In genomic region chr9:37207929-37208411, GRCm38 (mm10) we compare ENCODE assay signal across 8 mouse cellular contexts. TPM values are rescaled to one million over a fixed set of nuclear protein-coding genes. Genes with fewer than 3 reads are reported as not detected.
A peak's percentile ranks its signal among the peaks of the same experiment; 100 is the strongest.
DNase-seq lines count a peak whose midpoint lies in the region; ATAC-seq and TF ChIP-seq lines count a peak whose summit lies in the region.

Tmem218 (plus strand) TSS chr9:37208223.

- peaks cover 18% of the 10 kb centered on the region for H3K4me1 ChIP-seq in embryonic facial prominence, embryonic 14.5 days (ENCODE audit: control insufficient read depth, insufficient read depth, low read length)
- H3K4me1 ChIP-seq in heart, adult 2 months (ENCODE audit: control insufficient read depth, insufficient read depth, low read length): no peaks in the 10 kb centered on the region; the same call in 1 of the 2 replicates
- H3K4me1 ChIP-seq in limb, embryonic 13.5 days: peaks cover 7% of the 10 kb centered on the region; the same call in 1 of the 2 replicates
- H3K4me1 ChIP-seq in midbrain, embryonic 16.5 days (ENCODE audit: control insufficient read depth, insufficient read depth, low read length): peaks cover 5% of the 10 kb centered on the region

- H3K79me2 ChIP-seq in heart, adult 2 months (replicated peaks; ENCODE audit: control insufficient read depth, insufficient read depth, low read length): peaks cover 1% of the 10 kb centered on the region; the same call in 1 of the 2 replicates

- peak; percentile 91 for DNase-seq in 3134 (ENCODE audit: extremely low read depth, insufficient read length, low spot score)
- DNase-seq in adrenal gland, postnatal 4 days (ENCODE audit: low spot score in 2 of 2): peak; percentile 44 to 75
- peak; percentile 100 for DNase-seq in embryonic facial prominence, embryonic 14.5 days (ENCODE audit: low spot score)
- peak; percentile 87 to 93 for DNase-seq in heart, adult 2 months
- DNase-seq in kidney, adult 8-10 months: peak; percentile 96 to 98
- peak; percentile 76 to 87 for DNase-seq in spleen, postnatal 10 days (ENCODE audit: low spot score in 2 of 2)

- intact Hi-C loops in heart, adult 2 months (cut with DNase I): no loop called here

- no peaks in the 10 kb centered on the region for H3K27me3 ChIP-seq in embryonic facial prominence, embryonic 14.5 days (replicated peaks; ENCODE audit: control insufficient read depth, insufficient read depth, low read length)
- H3K27me3 ChIP-seq in heart, adult 2 months (ENCODE audit: control insufficient read depth, insufficient read depth, low read length): no peaks in the 10 kb centered on the region
- no peaks in the 10 kb centered on the region for H3K27me3 ChIP-seq in limb, embryonic 13.5 days
- no peaks in the 10 kb centered on the region for H3K27me3 ChIP-seq in midbrain, embryonic 16.5 days (ENCODE audit: control insufficient read depth, insufficient read depth, low read depth, low read length)

- H3K4me3 ChIP-seq in embryonic facial prominence, embryonic 14.5 days (ENCODE audit: low read depth, low read length): peak within 1 kb of the TSS; percentile 69
- H3K4me3 ChIP-seq in heart, adult 2 months: peak within 1 kb of the TSS; percentile 77
- peak within 1 kb of the TSS; percentile 58 for H3K4me3 ChIP-seq in limb, embryonic 13.5 days
- peak within 1 kb of the TSS; percentile 60 for H3K4me3 ChIP-seq in midbrain, embryonic 16.5 days (ENCODE audit: low read depth, low read length)

- peak within 1 kb of the TSS; percentile 69 for H3K27ac ChIP-seq in embryonic facial prominence, embryonic 14.5 days (replicated peaks; ENCODE audit: low read depth, low read length)
- peak within 1 kb of the TSS; percentile 88 for H3K27ac ChIP-seq in heart, adult 2 months
- H3K27ac ChIP-seq in limb, embryonic 13.5 days: peak within 1 kb of the TSS; percentile 61; the same call in 1 of the 2 replicates
- peak within 1 kb of the TSS; percentile 94 for H3K27ac ChIP-seq in midbrain, embryonic 16.5 days (ENCODE audit: low read length)

- no peak for TF ChIP-seq CTCF in heart, adult 2 months (IDR thresholded peaks at IDR 0.05)

- H3K4me2 ChIP-seq in embryonic facial prominence, embryonic 14.5 days (ENCODE audit: low read depth, low read length): peak within 1 kb of the TSS; percentile 73
- H3K4me2 ChIP-seq in limb, embryonic 13.5 days (replicated peaks): peak within 1 kb of the TSS; percentile 65
- H3K4me2 ChIP-seq in midbrain, embryonic 16.5 days (ENCODE audit: low read length): peak within 1 kb of the TSS; percentile 70

- peak; percentile 79 for TF ChIP-seq POLR2A in heart, adult 2 months (IDR thresholded peaks at IDR 0.05; ENCODE audit: insufficient read depth, low read depth, low read length)

- TF ChIP-seq EP300 in heart, adult 2 months (IDR thresholded peaks at IDR 0.05; ENCODE audit: insufficient read depth, low read depth, low read length): 0 out of 2 replicates have a peak, but pooled peaks have one; percentile 11

- WGBS in embryonic facial prominence, embryonic 14.5 days: 0% methylated on average over 21 of the region's 21 CpGs
- WGBS in heart, adult 2 months: under 1% methylated on average over 21 of the region's 21 CpGs
- WGBS in limb, embryonic 13.5 days: 1% methylated on average over 21 of the region's 21 CpGs
- 0% methylated on average over 21 of the region's 21 CpGs for WGBS in midbrain, embryonic 16.5 days

- peak; percentile 100 for ATAC-seq in embryonic facial prominence, embryonic 14.5 days (ENCODE audit: low read depth)
- ATAC-seq in limb, embryonic 13.5 days (ENCODE audit: low FRiP score, low read depth): peak; percentile 100
- ATAC-seq in midbrain, embryonic 16.5 days: peak; percentile 100

- H3K36me3 ChIP-seq in embryonic facial prominence, embryonic 14.5 days (ENCODE audit: control insufficient read depth, insufficient read depth, low read length): no peaks in the 10 kb centered on the region
- H3K36me3 ChIP-seq in heart, adult 2 months (ENCODE audit: control insufficient read depth, insufficient read depth, low read length): no peaks in the 10 kb centered on the region
- H3K36me3 ChIP-seq in limb, embryonic 13.5 days: no peaks in the 10 kb centered on the region
- H3K36me3 ChIP-seq in midbrain, embryonic 16.5 days (ENCODE audit: control insufficient read depth, insufficient read depth, low read length): no peaks in the 10 kb centered on the region

- no peaks in the 10 kb centered on the region for H3K9me3 ChIP-seq in embryonic facial prominence, embryonic 14.5 days (ENCODE audit: control insufficient read depth, low read length)
- no peaks in the 10 kb centered on the region for H3K9me3 ChIP-seq in limb, embryonic 13.5 days
- no peaks in the 10 kb centered on the region for H3K9me3 ChIP-seq in midbrain, embryonic 16.5 days (replicated peaks; ENCODE audit: control insufficient read depth, low read length, poor library complexity, severe bottlenecking)

- H3K9ac ChIP-seq in embryonic facial prominence, embryonic 14.5 days (ENCODE audit: low read depth, low read length): peak within 1 kb of the TSS; percentile 81
- peak within 1 kb of the TSS; percentile 75 for H3K9ac ChIP-seq in heart, adult 2 months (ENCODE audit: low read depth, low read length)
- H3K9ac ChIP-seq in limb, embryonic 13.5 days: peak within 1 kb of the TSS; percentile 71
- peak within 1 kb of the TSS; percentile 72 for H3K9ac ChIP-seq in midbrain, embryonic 16.5 days (ENCODE audit: low read depth, low read length)

RNA-seq across cellular contexts. Expression of gene Tmem218, which starts in this region (rescaled TPM):
- total RNA-seq in adrenal gland, postnatal 4 days (2021): 1 to 10 TPM; 7.5 to 7.9 TPM
- 10.5 and 14.2 TPM in 2 replicates for polyA plus RNA-seq in embryonic facial prominence, embryonic 14.5 days (2014; fragmentation: Nextera tagmentation; extraction: Ambion mirVana)
- total RNA-seq in heart, adult 2 months (2021): 1 to 10 TPM; 6.6 to 7.1 TPM
- 4.2 and 7.7 TPM in 2 replicates for polyA plus RNA-seq in heart, adult 2 months (2012; rRNA removed)
- polyA plus RNA-seq in limb, embryonic 13.5 days (2015; fragmentation: Nextera tagmentation; extraction: Ambion mirVana): 12.0 and 12.3 TPM in 2 replicates
- 9.2 and 10.0 TPM in 2 replicates for polyA plus RNA-seq in midbrain, embryonic 16.5 days (2015; fragmentation: Nextera tagmentation; extraction: Ambion mirVana)

Comparison
In these comparisons a context has a peak if more than half of its experiments do, and no peak if none do; other contexts are left out.
1. Peak in every context shown above with its lines: DNase-seq, ATAC-seq, H3K4me3 ChIP-seq and H3K27ac ChIP-seq.